Mouse (Mus musculus): Measurements from ENCODE around the gene Trpm3. TPM values are rescaled to one million over a fixed set of nuclear protein-coding genes. Genes with fewer than 3 reads are reported as not detected.

The Trpm3 gene
- polyA plus RNA-seq, 1 experiment from 2014 or later = 1.2 TPM

DNA sequence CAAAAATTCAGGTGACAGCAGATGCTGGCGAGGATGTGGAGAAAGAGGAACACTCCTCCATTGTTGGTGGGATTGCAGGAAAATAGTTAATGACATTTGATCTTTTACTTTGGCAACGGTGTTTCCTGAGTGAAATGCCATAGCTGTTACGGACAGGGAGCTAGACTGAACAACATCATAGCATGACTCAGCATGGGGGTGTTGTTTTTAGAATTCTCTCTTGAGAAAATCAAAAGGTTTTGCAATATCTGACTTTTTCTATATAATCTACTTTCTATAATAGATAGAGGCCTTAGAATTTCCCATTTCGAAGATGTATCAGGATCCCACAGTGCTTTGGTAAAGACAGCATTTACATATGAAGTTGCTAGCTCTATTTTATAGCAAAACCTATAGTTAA is 39.7 kb downstream of the Trpm3 start:
- no peak overlapping the region for H3K9ac ChIP-seq (ENCODE audit: low read length)
- H3K27ac ChIP-seq (ENCODE audit: low read length) = no peak overlapping the region
- no peaks in the 10 kb centered on the region for H3K27me3 ChIP-seq (ENCODE audit: control insufficient read depth, insufficient read depth, low read depth, low read length)
- no peak overlapping the region for H3K4me3 ChIP-seq (ENCODE audit: low read length)
- no peak for ATAC-seq (ENCODE audit: low read depth)
- H3K4me1 ChIP-seq (replicated peaks; ENCODE audit: control insufficient read depth, insufficient read depth, low read length) = no peaks in the 10 kb centered on the region
- H3K9me3 ChIP-seq (ENCODE audit: control insufficient read depth, low read length) = no peaks in the 10 kb centered on the region
- H3K36me3 ChIP-seq (ENCODE audit: control insufficient read depth, insufficient read depth, low read length) = no peaks in the 10 kb centered on the region
- 73% methylated on average over 4 of the region's 4 CpGs for WGBS
- no peak overlapping the region for H3K4me2 ChIP-seq (ENCODE audit: low read depth, low read length)

DNA sequence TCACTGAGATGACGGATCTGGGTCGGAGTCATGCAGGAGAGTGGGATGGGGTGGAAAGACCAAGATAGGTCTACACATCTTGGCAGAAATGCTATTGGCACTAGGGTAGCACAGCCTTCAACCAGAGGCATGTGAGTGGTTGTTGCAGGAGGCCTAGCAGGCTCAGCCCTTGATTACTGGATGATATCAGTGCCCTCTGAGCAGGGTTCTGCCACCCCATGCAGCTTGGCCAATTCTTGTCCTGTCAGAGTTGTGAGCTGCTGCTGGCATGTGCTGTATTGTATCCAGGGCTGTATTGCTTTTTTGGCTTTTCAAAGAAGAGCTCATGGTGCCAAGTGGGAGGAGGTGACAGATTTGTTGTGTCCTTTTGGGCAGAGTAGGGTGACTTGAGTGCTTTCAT is 40.2 kb downstream of the Trpm3 start:
- Histone ChIP-seq H3K27ac (ENCODE audit: low read length) (no peak overlapping the region), H3K9ac (ENCODE audit: low read length) (no peak overlapping the region), H3K9me3 (ENCODE audit: control insufficient read depth, low read length) (no peaks in the 10 kb centered on the region), H3K4me2 (ENCODE audit: low read depth, low read length) (no peak overlapping the region), H3K4me3 (ENCODE audit: low read length) (no peak overlapping the region), H3K27me3 (ENCODE audit: control insufficient read depth, insufficient read depth, low read depth, low read length) (no peaks in the 10 kb centered on the region), H3K36me3 (ENCODE audit: control insufficient read depth, insufficient read depth, low read length) (no peaks in the 10 kb centered on the region), H3K4me1 (replicated peaks; ENCODE audit: control insufficient read depth, insufficient read depth, low read length) (no peaks in the 10 kb centered on the region)
- WGBS = 78% methylated on average over 2 of the region's 2 CpGs
- no peak for ATAC-seq (ENCODE audit: low read depth)

- no peaks in the 10 kb centered on the region for H3K36me3 ChIP-seq (ENCODE audit: control insufficient read depth, insufficient read depth, low read length)
- 85% methylated on average over 3 of the region's 3 CpGs for WGBS
- no peaks in the 10 kb centered on the region for H3K9me3 ChIP-seq (ENCODE audit: control insufficient read depth, low read length)
- H3K4me3 ChIP-seq (ENCODE audit: low read length) = no peak overlapping the region
- ATAC-seq (ENCODE audit: low read depth) = no peak
- no peaks in the 10 kb centered on the region for H3K4me1 ChIP-seq (replicated peaks; ENCODE audit: control insufficient read depth, insufficient read depth, low read length)
- no peaks in the 10 kb centered on the region for H3K27me3 ChIP-seq (ENCODE audit: control insufficient read depth, insufficient read depth, low read depth, low read length)
- H3K27ac ChIP-seq (ENCODE audit: low read length) = no peak overlapping the region
- H3K9ac ChIP-seq (ENCODE audit: low read length) = no peak overlapping the region
- no peak overlapping the region for H3K4me2 ChIP-seq (ENCODE audit: low read depth, low read length)
These were observed 41.3 kb downstream of the Trpm3 start for GRCm38 (mm10) chr19:22180136-22180535.

DNA sequence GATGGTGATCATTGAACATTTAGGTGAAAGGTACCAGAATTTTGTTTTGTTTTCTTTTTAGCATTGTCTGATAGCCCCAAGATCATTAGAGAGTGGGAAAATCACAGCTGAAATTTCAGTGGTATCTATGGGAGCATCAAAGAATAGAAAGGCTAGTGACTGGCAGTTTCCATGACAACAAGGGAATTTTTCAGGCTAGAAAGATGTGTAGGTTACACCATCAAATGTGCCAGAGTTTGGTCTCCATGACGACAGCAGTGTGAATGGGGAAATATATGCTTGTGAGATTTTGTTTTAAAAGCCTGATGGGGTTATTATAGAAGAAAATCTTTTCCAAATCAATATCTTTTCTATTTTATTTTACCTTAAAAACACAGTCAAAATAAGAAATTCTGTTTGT is 50.9 kb downstream of the Trpm3 start:
- no peak overlapping the region for H3K9ac ChIP-seq (ENCODE audit: low read length)
- H3K27ac ChIP-seq (ENCODE audit: low read length) = no peak overlapping the region
- no peaks in the 10 kb centered on the region for H3K36me3 ChIP-seq (ENCODE audit: control insufficient read depth, insufficient read depth, low read length)
- no peak overlapping the region for H3K4me2 ChIP-seq (ENCODE audit: low read depth, low read length)
- ATAC-seq (ENCODE audit: low read depth) = no peak
- H3K4me3 ChIP-seq (ENCODE audit: low read length) = no peak overlapping the region
- 51% methylated on average over 1 of the region's 1 CpGs for WGBS
- no peaks in the 10 kb centered on the region for H3K9me3 ChIP-seq (ENCODE audit: control insufficient read depth, low read length)
- no peaks in the 10 kb centered on the region for H3K27me3 ChIP-seq (ENCODE audit: control insufficient read depth, insufficient read depth, low read depth, low read length)
- H3K4me1 ChIP-seq (replicated peaks; ENCODE audit: control insufficient read depth, insufficient read depth, low read length) = no peaks in the 10 kb centered on the region

GRCm38 (mm10) chr19:22222520-22222919 is 83.7 kb downstream of the Trpm3 start:
- no peak for ATAC-seq (ENCODE audit: low read depth)
- WGBS = 69% methylated on average over 2 of the region's 2 CpGs
- no peak overlapping the region for H3K27ac ChIP-seq (ENCODE audit: low read length)

GRCm38 (mm10) chr19:22234187-22234586 is 95.3 kb downstream of the Trpm3 start:
- no peaks in the 10 kb centered on the region for H3K4me1 ChIP-seq (replicated peaks; ENCODE audit: control insufficient read depth, insufficient read depth, low read length)
- H3K9ac ChIP-seq (ENCODE audit: low read length) = no peak overlapping the region
- no peak overlapping the region for H3K27ac ChIP-seq (ENCODE audit: low read length)
- no peaks in the 10 kb centered on the region for H3K9me3 ChIP-seq (ENCODE audit: control insufficient read depth, low read length)
- H3K36me3 ChIP-seq (ENCODE audit: control insufficient read depth, insufficient read depth, low read length) = no peaks in the 10 kb centered on the region
- ATAC-seq (ENCODE audit: low read depth) = no peak
- no peaks in the 10 kb centered on the region for H3K27me3 ChIP-seq (ENCODE audit: control insufficient read depth, insufficient read depth, low read depth, low read length)
- H3K4me3 ChIP-seq (ENCODE audit: low read length) = no peak overlapping the region
- no peak overlapping the region for H3K4me2 ChIP-seq (ENCODE audit: low read depth, low read length)

More at GRCm38 (mm10) chr19:22222520-22222919, 83.7 kb downstream of the Trpm3 start:
- Histone ChIP-seq H3K4me2 (ENCODE audit: low read depth, low read length) (no peak overlapping the region), H3K36me3 (ENCODE audit: control insufficient read depth, insufficient read depth, low read length) (no peaks in the 10 kb centered on the region), H3K4me3 (ENCODE audit: low read length) (no peak overlapping the region), H3K9me3 (ENCODE audit: control insufficient read depth, low read length) (no peaks in the 10 kb centered on the region), H3K27me3 (ENCODE audit: control insufficient read depth, insufficient read depth, low read depth, low read length) (no peaks in the 10 kb centered on the region), H3K4me1 (replicated peaks; ENCODE audit: control insufficient read depth, insufficient read depth, low read length) (no peaks in the 10 kb centered on the region), H3K9ac (ENCODE audit: low read length) (no peak overlapping the region)

- no peak overlapping the region for H3K4me3 ChIP-seq (ENCODE audit: low read length)
These were observed 110.2 kb downstream of the Trpm3 start for GRCm38 (mm10) chr19:22249076-22249475.

DNA sequence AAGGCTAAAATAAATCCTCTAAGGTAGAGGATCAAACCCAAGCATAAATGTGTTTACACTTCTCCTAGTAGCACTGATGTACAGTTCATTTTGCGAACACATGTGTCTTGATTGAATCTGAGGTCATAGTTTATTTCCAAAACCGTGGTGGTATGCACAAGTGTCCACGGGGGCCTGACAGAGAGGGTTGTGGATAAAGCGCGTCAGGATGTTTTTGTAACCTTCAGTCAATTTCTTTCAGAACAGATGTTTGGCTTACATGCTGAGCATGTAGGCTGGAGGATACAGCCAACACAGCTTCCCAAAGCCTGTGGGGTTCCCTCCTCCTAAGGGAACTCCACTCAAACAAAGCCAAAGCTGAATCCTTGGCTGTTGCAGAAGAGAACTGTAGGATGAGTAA is 134.1 kb downstream of the Trpm3 start:
- no peak for ATAC-seq (ENCODE audit: low read depth)
- H3K9me3 ChIP-seq (ENCODE audit: control insufficient read depth, low read length) = no peaks in the 10 kb centered on the region

More at GRCm38 (mm10) chr19:22249076-22249475, 110.2 kb downstream of the Trpm3 start:
- ATAC-seq (ENCODE audit: low read depth) = no peak
- Histone ChIP-seq H3K9me3 (ENCODE audit: control insufficient read depth, low read length) (no peaks in the 10 kb centered on the region), H3K36me3 (ENCODE audit: control insufficient read depth, insufficient read depth, low read length) (no peaks in the 10 kb centered on the region), H3K4me2 (ENCODE audit: low read depth, low read length) (no peak overlapping the region), H3K27me3 (ENCODE audit: control insufficient read depth, insufficient read depth, low read depth, low read length) (no peaks in the 10 kb centered on the region), H3K9ac (ENCODE audit: low read length) (no peak overlapping the region), H3K4me1 (replicated peaks; ENCODE audit: control insufficient read depth, insufficient read depth, low read length) (no peaks in the 10 kb centered on the region), H3K27ac (ENCODE audit: low read length) (no peak overlapping the region)
- 69% methylated on average over 6 of the region's 6 CpGs for WGBS

GRCm38 (mm10) chr19:22284651-22285050 is 145.8 kb downstream of the Trpm3 start:
- H3K4me2 ChIP-seq (ENCODE audit: low read depth, low read length) = no peak overlapping the region
- no peaks in the 10 kb centered on the region for H3K9me3 ChIP-seq (ENCODE audit: control insufficient read depth, low read length)
- H3K4me1 ChIP-seq (replicated peaks; ENCODE audit: control insufficient read depth, insufficient read depth, low read length) = no peaks in the 10 kb centered on the region
- H3K9ac ChIP-seq (ENCODE audit: low read length) = no peak overlapping the region
- H3K36me3 ChIP-seq (ENCODE audit: control insufficient read depth, insufficient read depth, low read length) = no peaks in the 10 kb centered on the region
- no peak overlapping the region for H3K4me3 ChIP-seq (ENCODE audit: low read length)
- H3K27me3 ChIP-seq (ENCODE audit: control insufficient read depth, insufficient read depth, low read depth, low read length) = no peaks in the 10 kb centered on the region
- WGBS = 69% methylated on average over 3 of the region's 3 CpGs
- H3K27ac ChIP-seq (ENCODE audit: low read length) = no peak overlapping the region
- no peak for ATAC-seq (ENCODE audit: low read depth)

More for the DNA sequence above, 134.1 kb downstream of the Trpm3 start:
- Histone ChIP-seq H3K27me3 (ENCODE audit: control insufficient read depth, insufficient read depth, low read depth, low read length) (no peaks in the 10 kb centered on the region), H3K4me2 (ENCODE audit: low read depth, low read length) (no peak overlapping the region), H3K4me3 (ENCODE audit: low read length) (no peak overlapping the region), H3K4me1 (replicated peaks; ENCODE audit: control insufficient read depth, insufficient read depth, low read length) (no peaks in the 10 kb centered on the region), H3K9ac (ENCODE audit: low read length) (no peak overlapping the region), H3K27ac (ENCODE audit: low read length) (no peak overlapping the region), H3K36me3 (ENCODE audit: control insufficient read depth, insufficient read depth, low read length) (no peaks in the 10 kb centered on the region)
- WGBS = 34% methylated on average over 5 of the region's 5 CpGs

DNA sequence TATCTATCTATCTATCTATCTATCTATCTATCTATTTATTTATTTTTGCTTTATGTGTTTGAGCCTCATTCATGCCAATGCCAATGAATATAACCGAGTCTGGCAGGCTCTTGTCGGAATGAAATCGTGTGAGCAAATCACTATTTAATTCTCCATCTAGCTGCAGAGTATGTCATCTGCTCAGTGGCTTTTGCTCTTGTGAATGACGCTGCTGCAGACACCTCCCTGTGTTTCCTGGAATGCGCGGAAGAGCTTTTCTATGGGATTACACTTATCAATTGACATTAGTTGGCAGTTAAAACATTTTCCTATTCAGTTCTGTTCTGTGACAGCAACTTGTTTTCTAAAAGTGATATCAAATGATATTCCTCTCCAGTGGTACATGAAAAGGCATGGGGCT is 153.8 kb downstream of the Trpm3 start:
- no peaks in the 10 kb centered on the region for H3K9me3 ChIP-seq (ENCODE audit: control insufficient read depth, low read length)
- no peaks in the 10 kb centered on the region for H3K27me3 ChIP-seq (ENCODE audit: control insufficient read depth, insufficient read depth, low read depth, low read length)

More for the DNA sequence above, 153.8 kb downstream of the Trpm3 start:
- Histone ChIP-seq H3K4me1 (replicated peaks; ENCODE audit: control insufficient read depth, insufficient read depth, low read length) (no peaks in the 10 kb centered on the region), H3K9ac (ENCODE audit: low read length) (no peak overlapping the region), H3K4me2 (ENCODE audit: low read depth, low read length) (no peak overlapping the region), H3K27ac (ENCODE audit: low read length) (no peak overlapping the region), H3K36me3 (ENCODE audit: control insufficient read depth, insufficient read depth, low read length) (no peaks in the 10 kb centered on the region), H3K4me3 (ENCODE audit: low read length) (no peak overlapping the region)
- no peak for ATAC-seq (ENCODE audit: low read depth)
- 76% methylated on average over 6 of the region's 6 CpGs for WGBS

All from lung, embryonic 16.5 days (tissue).